Mouse (Mus musculus) bone marrow macrophage, adult 2 months (primary cell): ENCODE measurements around the gene Erich3. TPM values are rescaled to one million over a fixed set of nuclear protein-coding genes. Genes with fewer than 3 reads are reported as not detected.

ENCODE experiments used
- H3K27ac ChIP-seq: 2 replicates; pipeline ENCODE4 v1.5.1; 2012; ENCODE audit warnings: low read depth, low read length; ENCODE audit not compliant: insufficient read depth
- H3K4me1 ChIP-seq: 2 replicates; pipeline ENCODE4 v1.6.1; 2012; ENCODE audit warnings: low read length; ENCODE audit not compliant: control insufficient read depth, insufficient read depth
- H3K4me3 ChIP-seq: 2 replicates; pipeline ENCODE4 v1.5.1; 2012; ENCODE audit warnings: mild to moderate bottlenecking, low read length, moderate library complexity; ENCODE audit not compliant: insufficient read depth
- CTCF ChIP-seq: IDR thresholded peaks from 2 replicates; pipeline ENCODE4 v1.5.1; 2012; ENCODE audit warnings: low read depth, mild to moderate bottlenecking, low read length, moderate library complexity
- POLR2A ChIP-seq: IDR thresholded peaks from 2 replicates; pipeline ENCODE4 v1.6.1; 2012; ENCODE audit warnings: mild to moderate bottlenecking, low read depth, low read length, borderline replicate concordance
- polyA plus RNA-seq: library from polyadenylated mRNA; stranded (reverse); fragments of >200 nt; gene quantifications from 2 replicates; pipeline ENCODE4 v1.2.4, GENCODE M21; 2012; ENCODE audit not compliant: missing spikeins, insufficient read depth, insufficient read length

The Erich3 gene
- polyA plus RNA-seq, 1 experiment, result not detected

DNA sequence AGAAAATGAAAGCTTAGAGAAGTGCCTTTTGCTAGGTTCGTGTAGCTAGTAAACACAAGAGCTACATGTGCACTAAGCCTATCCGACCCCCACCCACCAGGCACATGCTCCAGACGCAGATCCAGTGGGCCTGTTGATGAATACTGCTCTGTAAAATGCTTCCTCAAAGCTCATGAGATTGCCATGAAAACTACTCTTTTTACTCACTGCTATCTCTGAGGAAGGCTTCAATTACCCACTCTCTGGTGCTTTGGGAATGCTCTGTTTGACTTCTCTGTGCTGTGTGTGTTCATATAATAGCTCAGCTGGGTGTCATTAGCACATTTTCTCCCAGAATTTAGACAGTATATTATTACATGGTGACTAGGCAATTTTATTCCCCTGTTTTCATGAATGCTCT lies 94.4 kb downstream of the Erich3 start:
- Histone ChIP-seq H3K27ac (no peak overlapping the region), H3K4me3 (no peak overlapping the region), H3K4me1 (no peaks in the 10 kb centered on the region)
- TF ChIP-seq POLR2A (no peak), CTCF (no peak)

DNA sequence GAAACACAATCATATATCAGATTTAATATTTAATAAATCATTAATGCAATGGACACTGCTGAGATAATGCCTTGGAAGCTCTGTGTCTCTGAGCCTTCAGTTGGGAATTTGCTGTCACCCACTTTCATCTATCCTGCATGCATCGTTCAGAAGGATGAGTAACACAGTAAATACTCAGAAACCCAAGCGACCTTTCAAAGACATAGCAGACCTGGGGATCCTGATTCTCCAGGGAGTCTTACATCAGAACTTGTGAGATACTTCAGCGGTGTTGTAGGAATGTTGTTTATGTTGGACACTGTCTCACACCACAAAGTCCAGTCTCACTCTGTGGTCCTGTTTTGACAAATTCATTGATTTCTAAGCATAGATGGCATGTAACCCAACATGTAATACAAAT lies 97.4 kb downstream of the Erich3 start:
- Histone ChIP-seq H3K4me3 (no peak overlapping the region), H3K27ac (no peak overlapping the region), H3K4me1 (no peaks in the 10 kb centered on the region)
- no peak for TF ChIP-seq POLR2A
- no peak for TF ChIP-seq CTCF

DNA sequence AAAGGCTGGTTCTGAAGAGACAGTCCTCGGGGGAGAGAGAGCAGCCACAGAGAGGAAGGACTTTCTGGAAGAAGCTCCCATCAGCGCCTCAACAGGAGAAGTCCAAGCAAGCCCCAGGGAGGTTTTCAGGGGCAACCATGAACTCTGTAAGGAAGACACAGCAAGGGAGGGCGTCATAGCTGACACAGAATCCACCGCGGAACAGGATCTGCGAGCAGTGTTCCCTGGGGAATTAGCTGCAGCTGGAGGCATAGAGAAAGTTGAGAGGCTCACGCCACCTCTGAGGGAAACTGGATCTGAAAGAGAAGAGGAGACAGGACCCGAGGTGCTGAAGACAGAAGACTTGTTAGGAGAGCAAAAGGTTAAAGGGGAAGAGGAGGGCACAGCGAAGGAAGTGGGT lies 99.7 kb downstream of the Erich3 start:
- Histone ChIP-seq H3K27ac (no peak overlapping the region), H3K4me3 (no peak overlapping the region), H3K4me1 (no peaks in the 10 kb centered on the region)
- no peak for TF ChIP-seq CTCF
- TF ChIP-seq POLR2A, result no peak

DNA sequence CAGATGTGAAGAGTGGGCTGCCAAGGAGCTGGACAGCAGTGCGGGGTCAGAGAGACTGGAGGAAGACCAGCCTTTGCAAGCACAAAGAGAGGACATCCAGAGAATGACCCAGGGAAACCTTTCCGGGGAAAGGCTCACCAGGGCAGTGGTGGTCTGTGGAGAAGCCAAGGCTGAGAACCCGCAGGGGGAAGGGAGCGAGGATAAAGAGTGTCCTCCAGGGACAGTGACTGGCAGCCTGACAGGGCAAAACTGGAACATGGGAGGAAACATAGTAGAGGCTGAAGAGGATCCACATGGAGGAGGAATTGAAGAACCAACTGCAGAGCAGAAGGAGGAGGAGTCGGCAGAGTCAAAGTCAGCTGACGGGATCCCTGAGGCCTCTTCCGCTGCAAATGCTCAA lies 100.5 kb downstream of the Erich3 start:
- H3K4me3 ChIP-seq, result no peak overlapping the region
- no peaks in the 10 kb centered on the region for H3K4me1 ChIP-seq
- TF ChIP-seq POLR2A, result no peak
- TF ChIP-seq CTCF, result no peak
- no peak overlapping the region for H3K27ac ChIP-seq

DNA sequence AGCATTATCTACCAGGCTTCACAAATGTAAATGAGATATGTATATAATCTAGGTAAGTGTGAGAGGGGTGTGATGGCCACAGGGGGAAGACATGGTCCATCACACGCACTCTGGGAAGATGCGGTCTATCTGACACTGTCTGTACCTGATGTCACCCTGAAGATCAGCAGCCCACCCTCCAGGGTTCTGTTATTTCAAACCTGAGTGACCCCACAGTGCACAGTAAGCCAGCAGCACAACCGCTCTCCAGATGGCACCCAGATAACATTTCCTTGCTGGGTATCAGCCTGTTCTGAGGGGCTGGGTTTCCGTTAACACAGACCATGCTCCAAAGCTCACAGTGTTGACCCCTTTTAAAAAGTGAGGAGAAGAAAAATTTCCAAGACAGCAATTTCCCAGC lies 102.7 kb downstream of the Erich3 start:
- H3K4me1 ChIP-seq, result no peaks in the 10 kb centered on the region
- TF ChIP-seq POLR2A (no peak), CTCF (no peak)
- no peak overlapping the region for H3K27ac ChIP-seq
- no peak overlapping the region for H3K4me3 ChIP-seq

- no peak for TF ChIP-seq POLR2A
- TF ChIP-seq CTCF, result no peak
- no peak overlapping the region for H3K27ac ChIP-seq
- H3K4me3 ChIP-seq, result no peak overlapping the region
- no peaks in the 10 kb centered on the region for H3K4me1 ChIP-seq
Observed at GRCm38 (mm10) chr3:154771651-154772050, 108.0 kb downstream of the Erich3 start.

DNA sequence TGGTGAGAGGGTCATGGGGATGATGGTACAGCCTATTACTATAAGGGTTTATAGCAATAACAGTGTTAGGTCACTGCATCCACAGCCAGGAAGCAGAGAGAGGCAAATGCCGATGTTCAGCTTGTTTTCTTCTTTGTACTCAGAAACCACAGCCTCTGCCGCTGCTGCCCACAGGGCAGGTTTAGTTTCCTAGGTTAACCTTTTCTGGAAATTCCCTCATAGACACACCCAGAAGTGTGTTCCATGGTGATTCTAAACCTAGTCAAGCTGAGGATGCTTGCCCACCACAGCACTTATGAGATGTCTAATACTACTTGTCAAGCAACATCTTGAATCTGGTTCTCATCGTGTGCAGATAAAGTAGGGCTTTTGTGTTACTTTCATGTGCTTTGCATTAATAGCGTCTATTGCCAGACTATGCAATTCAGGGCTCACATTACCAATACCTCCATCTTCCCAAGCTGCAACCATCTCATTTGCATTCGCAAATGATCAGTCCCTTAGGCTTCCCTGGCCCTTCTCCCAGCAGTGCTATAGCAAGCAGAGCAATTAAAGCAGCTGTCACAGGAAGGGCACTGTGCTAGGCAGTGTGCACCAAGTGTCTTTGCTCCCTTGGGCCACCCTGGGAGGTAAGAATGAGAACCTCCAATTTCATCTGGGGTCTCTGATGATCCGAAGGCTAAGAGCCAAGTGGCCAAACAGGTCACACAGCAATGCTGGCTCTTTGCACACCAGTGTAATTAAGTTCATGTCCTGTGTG lies 115.4 kb downstream of the Erich3 start:
- no peak for TF ChIP-seq POLR2A
- no peak for TF ChIP-seq CTCF
- Histone ChIP-seq H3K4me1 (no peaks in the 10 kb centered on the region), H3K27ac (no peak overlapping the region), H3K4me3 (no peak overlapping the region)

DNA sequence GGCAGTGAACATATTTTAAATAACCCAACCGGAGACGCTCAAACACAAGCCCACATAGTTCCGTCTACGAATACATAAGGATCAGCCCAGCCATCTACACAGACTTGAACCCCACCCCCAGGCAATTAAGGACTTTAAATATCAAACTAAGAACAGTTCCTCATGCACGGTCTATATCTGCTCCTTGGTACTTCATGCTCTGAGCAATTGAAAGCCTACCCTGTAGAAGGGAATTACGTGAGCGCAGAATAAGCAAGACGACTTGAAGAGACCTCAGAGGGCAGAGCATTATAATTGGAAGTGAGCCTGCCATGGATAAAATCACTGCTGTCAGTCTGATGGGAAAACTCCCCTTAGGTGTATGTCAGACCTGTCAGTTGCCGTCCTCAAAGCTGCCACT lies 122.7 kb downstream of the Erich3 start:
- Histone ChIP-seq H3K4me3 (no peak overlapping the region), H3K27ac (no peak overlapping the region), H3K4me1 (no peaks in the 10 kb centered on the region)
- TF ChIP-seq CTCF, result no peak
- no peak for TF ChIP-seq POLR2A

- no peak overlapping the region for H3K27ac ChIP-seq
- H3K4me3 ChIP-seq, result no peak overlapping the region
- TF ChIP-seq POLR2A, result no peak
- TF ChIP-seq CTCF, result no peak
- H3K4me1 ChIP-seq, result no peaks in the 10 kb centered on the region
Observed at GRCm38 (mm10) chr3:154787611-154788010, 124.0 kb downstream of the Erich3 start.

- H3K4me1 ChIP-seq, result no peaks in the 10 kb centered on the region
- no peak overlapping the region for H3K27ac ChIP-seq
- no peak overlapping the region for H3K4me3 ChIP-seq
- TF ChIP-seq CTCF, result no peak
- TF ChIP-seq POLR2A, result no peak
Observed at GRCm38 (mm10) chr3:154793571-154793970, 129.9 kb downstream of the Erich3 start.

- Histone ChIP-seq H3K4me1 (no peaks in the 10 kb centered on the region), H3K27ac (no peak overlapping the region), H3K4me3 (no peak overlapping the region)
- TF ChIP-seq POLR2A (no peak), CTCF (no peak)
Observed at GRCm38 (mm10) chr3:154798806-154799205, 135.1 kb downstream of the Erich3 start.

DNA sequence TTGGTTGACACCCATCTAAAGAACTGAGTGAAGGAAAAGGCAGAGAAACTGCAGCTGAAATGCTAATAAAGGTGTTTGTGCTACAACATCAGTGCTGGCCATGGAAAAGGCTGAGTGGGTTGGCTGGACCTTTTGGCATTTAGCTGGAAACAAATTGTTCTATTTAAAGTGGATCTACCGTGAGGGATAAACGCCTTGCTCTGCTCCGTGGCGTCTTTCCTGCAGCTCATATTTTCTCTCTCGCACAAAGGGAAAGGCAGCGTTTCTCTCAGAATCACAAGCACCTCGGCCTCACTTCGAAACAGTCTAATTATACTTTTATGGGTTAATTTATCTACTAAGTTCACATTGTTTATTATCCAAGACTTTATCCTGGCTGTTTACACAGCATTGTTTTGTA lies 136.8 kb downstream of the Erich3 start:
- TF ChIP-seq POLR2A, result no peak
- no peak for TF ChIP-seq CTCF
- H3K27ac ChIP-seq, result no peak overlapping the region
- H3K4me1 ChIP-seq, result no peaks in the 10 kb centered on the region
- no peak overlapping the region for H3K4me3 ChIP-seq
